Mouse (Mus musculus) lung, embryonic 16.5 days (tissue): Measurements from ENCODE around the gene Epor. TPM values are rescaled to one million over a fixed set of nuclear protein-coding genes. Genes with fewer than 3 reads are reported as not detected.

Source experiments
- ATAC-seq: fragments of 200-750 bp; cut with Nextera tagmentation; 2 replicates; pipeline ENCODE4 v1.8.0; 2017; ENCODE audit warnings: low read depth, mild to moderate bottlenecking, moderate library complexity
- H3K27ac ChIP-seq: fragments of 300-500 bp; sonication (generic); 2 replicates; pipeline ENCODE4 v1.5.1; 2014; ENCODE audit warnings: mild to moderate bottlenecking, control low read depth, low read length
- H3K27me3 ChIP-seq: fragments of 300-500 bp; sonication (generic); 2 replicates; pipeline ENCODE4 v1.6.1; 2014; ENCODE audit warnings: low read depth, low read length, mixed read lengths; ENCODE audit not compliant: control insufficient read depth, insufficient read depth
- H3K36me3 ChIP-seq: fragments of 300-500 bp; sonication (generic); 2 replicates; pipeline ENCODE4 v1.6.1; 2014; ENCODE audit warnings: low read length; ENCODE audit not compliant: control insufficient read depth, insufficient read depth
- H3K4me1 ChIP-seq: fragments of 300-500 bp; sonication (generic); replicated peaks from 2 replicates; pipeline ENCODE4 v1.6.1; 2014; ENCODE audit warnings: low read length, mixed read lengths; ENCODE audit not compliant: control insufficient read depth, insufficient read depth
- H3K4me2 ChIP-seq: fragments of 300-500 bp; sonication (generic); 2 replicates; pipeline ENCODE4 v1.6.1; 2014; ENCODE audit warnings: low read depth, low read length, control low read depth
- H3K4me3 ChIP-seq: fragments of 300-500 bp; sonication (generic); 2 replicates; pipeline ENCODE4 v1.5.1; 2014; ENCODE audit warnings: mild to moderate bottlenecking, low read length, control low read depth
- H3K9ac ChIP-seq: fragments of 300-500 bp; sonication (generic); 2 replicates; pipeline ENCODE4 v1.6.1; 2014; ENCODE audit warnings: low read length, control low read depth
- H3K9me3 ChIP-seq: fragments of 300-500 bp; sonication (generic); 2 replicates; pipeline ENCODE4 v1.6.1; 2016; ENCODE audit warnings: low read length; ENCODE audit not compliant: control insufficient read depth
- WGBS: fragments of 180-500 bp; shearing (Covaris S2); extraction: QIAGEN DNeasy Blood & Tissue Kit; methylation state at CpG from one replicate; pipeline ENCODE4 v1.1.7; 2014; 5-methylcytosine and 5-hydroxymethylcytosine counted together
- polyA plus RNA-seq: library from polyadenylated mRNA; unstranded; fragments of >200 nt; fragmentation: Nextera tagmentation; extraction: Ambion mirVana; gene quantifications from 2 replicates; pipeline ENCODE4 v1.2.1, GENCODE M21; 2015

The Epor gene
- polyA plus RNA-seq, 1 experiment from 2014 or later = 7.5 TPM

DNA sequence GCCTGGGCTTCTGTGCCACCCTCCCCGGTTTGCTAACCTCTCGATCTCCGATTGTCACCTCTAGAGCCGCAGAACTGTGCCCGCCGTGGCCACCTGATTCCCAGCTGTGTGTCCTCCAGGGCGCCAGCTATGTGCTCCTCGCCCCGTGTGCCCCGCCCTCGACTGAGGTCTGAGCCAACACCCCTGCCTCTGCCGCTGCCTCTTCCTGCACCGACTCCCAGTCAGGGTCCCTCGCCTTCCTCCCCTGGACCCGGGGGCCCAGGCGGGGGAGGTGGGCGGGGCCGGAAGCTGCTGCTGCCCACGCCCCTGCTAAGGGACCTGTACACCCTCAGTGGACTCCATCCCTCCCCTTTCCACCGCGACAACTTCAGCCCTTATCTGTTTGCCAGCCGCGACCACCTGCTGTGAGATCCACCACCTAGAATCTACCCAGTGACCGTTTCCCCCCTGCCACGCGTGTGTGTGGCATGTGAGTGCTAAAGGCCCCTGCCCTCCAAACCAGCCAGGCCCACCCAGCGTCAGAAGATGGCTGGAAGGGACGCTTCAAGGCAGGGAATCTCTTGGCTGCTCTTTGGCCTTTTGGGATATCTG lies 15.7 kb downstream of the Epor start:
- ATAC-seq = 0 out of 2 replicates have a peak, but pooled peaks have one; percentile 8
- H3K4me3 ChIP-seq = no peak overlapping the region
- no peaks in the 10 kb centered on the region for H3K9me3 ChIP-seq
- H3K27me3 ChIP-seq = peaks cover 6% of the 10 kb centered on the region; the same call in 1 of the 2 replicates
- no peak overlapping the region for H3K4me2 ChIP-seq
- H3K27ac ChIP-seq = no peak overlapping the region
- H3K9ac ChIP-seq = no peak overlapping the region
- no peaks in the 10 kb centered on the region for H3K4me1 ChIP-seq
- no peaks in the 10 kb centered on the region for H3K36me3 ChIP-seq
- WGBS = 6% methylated on average over 28 of the region's 28 CpGs

DNA sequence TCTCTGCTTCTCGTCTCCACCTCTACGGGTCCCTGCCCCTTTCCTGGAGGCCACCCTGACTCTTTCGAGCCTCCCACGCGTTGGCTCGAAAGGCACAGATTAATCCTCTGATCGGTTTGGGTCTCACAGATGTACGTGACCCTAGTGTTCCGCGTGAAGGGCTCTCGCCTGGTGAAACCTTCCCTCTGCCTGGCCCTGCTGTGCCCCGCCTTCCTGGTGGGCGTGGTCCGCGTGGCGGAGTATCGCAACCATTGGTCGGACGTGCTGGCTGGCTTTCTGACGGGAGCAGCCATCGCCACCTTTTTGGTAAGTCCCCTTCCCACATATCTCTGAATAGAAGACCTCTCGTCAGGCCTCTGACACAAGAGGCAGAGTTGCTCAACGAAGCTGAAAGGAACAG lies 19.0 kb downstream of the Epor start:
- H3K4me3 ChIP-seq = no peak overlapping the region
- 0 out of 2 replicates have a peak, but pooled peaks have one; percentile 13 for ATAC-seq
- WGBS = 16% methylated on average over 23 of the region's 23 CpGs

DNA sequence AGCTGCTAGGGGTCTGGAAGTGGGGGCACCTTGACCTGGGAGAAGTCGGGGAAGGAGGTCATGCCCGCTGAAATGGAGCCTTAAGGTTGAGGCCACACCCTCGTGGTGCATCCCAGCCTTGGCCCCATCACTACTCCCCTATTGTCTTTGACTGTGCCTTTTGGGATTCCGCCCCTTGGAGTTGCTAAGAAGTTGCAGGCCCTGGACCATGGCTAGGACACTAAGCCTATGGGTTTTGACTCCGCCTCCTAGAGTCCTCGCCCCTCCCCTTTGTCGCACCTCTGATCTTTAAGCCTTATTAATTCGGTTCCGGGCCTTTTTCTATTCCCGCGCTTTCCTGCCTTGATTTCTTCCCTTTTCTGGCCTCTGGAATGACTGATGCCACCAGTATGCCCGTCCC lies 19.7 kb downstream of the Epor start:
- WGBS = 38% methylated on average over 12 of the region's 12 CpGs
- H3K4me1 ChIP-seq = no peaks in the 10 kb centered on the region
- no peak for ATAC-seq
- H3K27ac ChIP-seq = no peak overlapping the region
- no peak overlapping the region for H3K9ac ChIP-seq
- no peak overlapping the region for H3K4me3 ChIP-seq
- H3K27me3 ChIP-seq = peaks cover 6% of the 10 kb centered on the region; the same call in 1 of the 2 replicates
- no peak overlapping the region for H3K4me2 ChIP-seq
- no peaks in the 10 kb centered on the region for H3K9me3 ChIP-seq
- H3K36me3 ChIP-seq = no peaks in the 10 kb centered on the region

More for the DNA sequence above, 19.0 kb downstream of the Epor start:
- Histone ChIP-seq H3K27me3 (peaks cover 6% of the 10 kb centered on the region; the same call in 1 of the 2 replicates), H3K4me2 (no peak overlapping the region), H3K9me3 (no peaks in the 10 kb centered on the region), H3K36me3 (no peaks in the 10 kb centered on the region), H3K27ac (no peak overlapping the region), H3K9ac (no peak overlapping the region), H3K4me1 (no peaks in the 10 kb centered on the region)

DNA sequence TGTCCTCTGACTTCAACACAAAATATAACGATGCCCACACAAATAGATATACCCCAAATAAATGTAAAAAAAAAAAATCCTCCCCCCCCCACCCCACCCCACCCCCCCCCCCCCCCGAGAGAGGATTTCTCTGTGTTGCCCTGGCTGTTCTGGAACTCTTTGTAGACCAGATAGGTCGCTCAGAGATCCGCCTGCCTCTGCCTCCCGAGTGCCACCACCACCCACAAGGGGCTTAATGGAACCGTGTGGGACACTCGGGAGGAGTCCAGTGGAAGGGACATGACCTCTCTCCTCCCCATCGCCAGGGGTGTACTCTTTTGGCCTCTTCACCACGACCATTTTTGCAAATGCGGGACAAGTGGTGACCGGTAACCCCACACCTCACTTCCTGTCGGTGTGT lies 20.3 kb downstream of the Epor start:
- Histone ChIP-seq H3K4me1 (no peaks in the 10 kb centered on the region), H3K27ac (no peak overlapping the region), H3K36me3 (no peaks in the 10 kb centered on the region), H3K4me2 (no peak overlapping the region), H3K9ac (no peak overlapping the region), H3K27me3 (peaks cover 3% of the 10 kb centered on the region; the same call in 1 of the 2 replicates), H3K4me3 (no peak overlapping the region), H3K9me3 (no peaks in the 10 kb centered on the region)
- 70% methylated on average over 11 of the region's 12 CpGs for WGBS
- ATAC-seq = no peak

DNA sequence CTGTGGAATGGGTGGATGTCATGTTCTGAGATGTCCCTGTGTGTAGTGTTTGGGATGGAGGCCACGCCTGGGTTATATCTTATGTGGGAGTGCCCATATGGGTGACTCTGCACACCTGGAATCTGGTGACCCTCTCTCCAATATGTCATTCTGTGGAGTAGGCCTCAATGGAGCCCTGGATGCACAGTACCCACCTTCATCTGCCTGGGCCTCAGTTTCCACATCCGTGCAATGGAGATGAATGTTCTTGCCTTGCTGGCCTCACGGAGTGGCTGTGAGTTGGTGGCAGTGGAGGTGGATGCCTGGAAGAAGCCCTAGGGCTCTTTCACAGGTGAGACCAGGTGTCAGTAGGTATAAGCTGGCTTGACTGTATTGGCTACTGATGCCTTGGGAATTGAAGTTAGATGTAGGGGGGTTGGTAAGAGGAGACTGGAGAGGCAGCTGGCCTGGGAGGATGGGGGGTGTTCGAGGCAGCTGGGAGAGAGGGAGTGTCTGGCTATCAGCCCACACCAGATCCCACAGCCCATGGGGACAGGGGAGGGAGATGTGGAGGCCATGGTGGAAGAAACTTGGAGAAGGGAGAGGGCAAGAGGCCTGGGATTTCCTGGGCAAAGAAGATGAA lies 25.0 kb downstream of the Epor start:
- no peak for ATAC-seq

DNA sequence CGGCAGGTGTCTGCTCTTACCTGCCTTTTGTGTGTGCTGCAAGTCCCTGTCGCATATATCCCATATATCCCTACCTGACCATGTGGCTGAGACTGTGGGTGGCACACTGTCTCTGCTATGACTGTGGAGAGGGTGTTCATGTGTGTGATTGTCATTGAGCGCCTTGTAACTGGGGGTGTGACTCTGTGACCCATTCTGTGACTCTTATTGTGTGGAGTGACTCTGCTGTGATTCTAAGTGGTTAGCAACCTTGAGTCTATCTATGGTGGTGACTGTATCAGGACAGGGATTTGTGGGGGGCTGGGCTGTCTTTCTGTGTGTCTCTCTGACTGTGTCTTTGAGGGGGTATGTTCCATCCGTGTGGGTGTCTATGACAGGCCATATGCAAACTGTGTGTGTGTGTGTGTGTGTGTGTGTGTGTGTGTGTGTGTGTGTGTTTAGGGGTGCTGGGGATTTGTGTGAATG lies 25.6 kb downstream of the Epor start:
- 71% methylated on average over 4 of the region's 4 CpGs for WGBS
- no peaks in the 10 kb centered on the region for H3K9me3 ChIP-seq
- peak overlapping the region; percentile 63; the same call in 1 of the 2 replicates for H3K4me3 ChIP-seq
- no peak overlapping the region for H3K9ac ChIP-seq
- no peak for ATAC-seq
- peak overlapping the region; percentile 84 for H3K4me2 ChIP-seq
- H3K27me3 ChIP-seq = no peaks in the 10 kb centered on the region
- peaks cover 3% of the 10 kb centered on the region for H3K4me1 ChIP-seq
- no peak overlapping the region for H3K27ac ChIP-seq
- H3K36me3 ChIP-seq = no peaks in the 10 kb centered on the region

More for the DNA sequence above, 25.0 kb downstream of the Epor start:
- H3K4me1 ChIP-seq = peaks cover 3% of the 10 kb centered on the region
- no peaks in the 10 kb centered on the region for H3K9me3 ChIP-seq
- H3K27me3 ChIP-seq = no peaks in the 10 kb centered on the region
- H3K9ac ChIP-seq = no peak overlapping the region
- no peak overlapping the region for H3K4me2 ChIP-seq
- no peak overlapping the region for H3K27ac ChIP-seq
- no peaks in the 10 kb centered on the region for H3K36me3 ChIP-seq
- H3K4me3 ChIP-seq = no peak overlapping the region
- WGBS = 81% methylated on average over 4 of the region's 4 CpGs

DNA sequence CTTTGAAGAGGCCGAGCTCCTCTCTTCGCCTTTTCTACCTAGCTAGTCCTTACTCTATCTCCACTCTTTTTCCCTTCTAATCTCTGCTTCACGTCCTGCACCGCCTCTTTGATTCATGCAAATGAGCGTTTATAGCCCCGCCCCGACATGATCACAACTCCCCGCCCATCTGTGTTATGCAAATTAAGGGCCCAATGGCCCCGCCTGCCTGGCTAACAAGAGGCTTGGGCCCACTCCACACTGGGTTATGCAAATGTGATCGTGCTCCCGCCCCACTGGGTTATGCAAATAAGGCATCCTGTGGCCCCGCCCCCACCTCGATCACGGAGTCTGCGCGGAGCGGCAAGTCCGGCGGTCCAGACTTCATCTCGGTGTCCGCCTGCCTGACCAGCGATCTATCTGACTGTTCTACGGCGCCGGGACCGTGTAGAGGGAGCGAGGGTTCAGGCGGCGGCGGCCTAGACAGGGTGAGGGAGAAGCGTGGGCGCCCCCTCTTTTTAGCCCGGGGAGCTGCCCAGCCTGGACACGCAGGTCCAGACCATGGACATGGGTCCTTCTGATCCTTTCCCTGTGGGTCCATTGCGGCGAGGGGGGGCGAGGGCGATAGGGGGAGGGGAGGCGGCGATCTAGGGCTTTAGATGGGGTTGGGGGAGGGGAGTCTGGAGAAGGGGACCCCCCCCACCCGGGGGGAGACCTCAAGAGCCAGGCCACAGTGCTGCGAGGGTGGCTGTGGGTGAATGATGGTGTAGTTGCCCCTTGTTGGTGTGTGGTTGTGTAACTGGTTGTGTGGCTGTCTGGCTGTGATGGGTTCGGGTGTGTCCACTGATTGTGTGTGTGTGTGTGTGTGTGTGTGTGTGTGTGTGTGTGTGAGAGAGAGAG lies 26.4 kb downstream of the Epor start, which contains the start of gene Plppr2:
TSS of gene Plppr2 (plus strand) at position 342 of the 879 bp plus-strand sequence.
- Histone ChIP-seq H3K27ac (0 out of 2 replicates have a peak within 1 kb of the TSS, but pooled peaks have one; percentile 45), H3K36me3 (no peaks in the 10 kb centered on the region), H3K9me3 (no peaks in the 10 kb centered on the region), H3K27me3 (no peaks in the 10 kb centered on the region), H3K4me1 (peaks cover 3% of the 10 kb centered on the region), H3K9ac (peak within 1 kb of the TSS; percentile 70), H3K4me3 (peak within 1 kb of the TSS; percentile 63), H3K4me2 (peak within 1 kb of the TSS; percentile 84)
- WGBS = 1% methylated on average over 42 of the region's 43 CpGs
- ATAC-seq = peak; percentile 99

DNA sequence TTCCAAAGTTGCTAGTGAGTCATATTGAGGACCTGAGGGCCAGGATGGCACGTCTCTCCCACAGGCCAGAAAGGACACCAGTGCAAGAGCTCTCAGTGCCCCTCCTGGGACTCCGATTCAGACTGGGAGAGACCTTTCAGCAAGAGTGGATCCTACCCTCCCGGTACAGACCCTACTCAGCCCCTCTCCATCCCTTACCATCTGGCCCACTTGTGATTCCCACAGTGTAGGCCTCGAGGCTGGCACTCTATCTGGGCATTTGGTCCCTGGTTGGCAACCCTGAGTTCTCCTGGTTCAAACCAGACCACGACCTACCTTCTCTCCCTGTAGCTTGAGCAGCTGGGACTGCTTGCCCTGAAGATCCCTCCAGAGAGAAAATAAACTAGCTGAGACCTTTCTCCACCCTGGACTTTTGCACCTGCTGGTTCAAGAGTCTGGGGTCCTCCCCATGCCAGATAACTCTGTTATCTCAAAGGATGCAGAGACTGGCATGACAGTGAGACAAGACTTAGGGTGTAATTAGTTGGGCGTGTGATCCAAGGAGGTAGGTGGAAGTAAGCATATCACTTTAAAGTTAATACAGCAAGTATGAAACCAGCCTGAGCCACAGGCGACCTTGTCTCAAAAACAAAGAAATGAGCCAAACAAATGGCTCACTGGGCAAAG lies 27.7 kb downstream of the Epor start:
- H3K4me2 ChIP-seq = no peak overlapping the region
- 75% methylated on average over 7 of the region's 7 CpGs for WGBS
- no peaks in the 10 kb centered on the region for H3K27me3 ChIP-seq

More for the DNA sequence above, 27.7 kb downstream of the Epor start:
- H3K4me1 ChIP-seq = peaks cover 3% of the 10 kb centered on the region
- no peak for ATAC-seq
- no peak overlapping the region for H3K27ac ChIP-seq
- no peak overlapping the region for H3K9ac ChIP-seq
- H3K36me3 ChIP-seq = no peaks in the 10 kb centered on the region
- H3K4me3 ChIP-seq = no peak overlapping the region
- H3K9me3 ChIP-seq = no peaks in the 10 kb centered on the region
